Mouse (Mus musculus): ENCODE data around the gene Nop9.

DNA sequence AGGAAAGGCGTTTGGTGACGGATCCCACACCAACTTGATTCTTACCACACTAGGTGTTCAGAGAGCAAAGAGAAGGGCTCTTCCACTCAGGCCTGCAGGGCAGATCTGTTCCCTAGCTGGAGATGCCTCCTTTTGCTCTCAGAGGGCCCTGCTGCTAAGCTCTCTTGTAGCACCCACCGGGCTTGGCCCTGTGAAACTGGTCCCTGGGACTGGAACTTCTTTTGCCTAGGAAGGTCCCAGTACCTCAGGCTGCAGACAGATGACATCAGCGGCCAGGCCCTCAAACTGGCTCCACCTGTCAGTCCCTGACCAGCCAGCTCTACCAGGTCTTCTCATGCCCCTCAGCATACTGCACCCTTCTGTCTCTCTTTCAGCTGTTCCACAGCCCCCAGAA is 31.8 kb upstream of the Nop9 start, which contains the start of gene Tgm1:
- TF ChIP-seq CTCF (conservative IDR thresholded peaks at IDR 0.05 in 1 of 2, IDR thresholded peaks at IDR 0.05 in 1 of 2; ENCODE audit: low read depth in 2 of 2, low read length in 2 of 2): no peak
- TF ChIP-seq MEF2A (IDR thresholded peaks at IDR 0.05; ENCODE audit: borderline replicate concordance, low read depth, low read length): no peak
- TF ChIP-seq ETS1 (conservative IDR thresholded peaks at IDR 0.05; ENCODE audit: low read depth, low read length): no peak
- TF ChIP-seq E2F4 (IDR thresholded peaks at IDR 0.05; ENCODE audit: insufficient replicate concordance, low read depth, low read length): no peak
- no peak for TF ChIP-seq MAX (IDR thresholded peaks at IDR 0.05; ENCODE audit: low read length)
- TF ChIP-seq POLR2A (IDR thresholded peaks at IDR 0.05; ENCODE audit: low read depth, low read length): no peak
- no peak for TF ChIP-seq ZNF384 (IDR thresholded peaks at IDR 0.05; ENCODE audit: low read depth, low read length)
- no peak for TF ChIP-seq USF1 (IDR thresholded peaks at IDR 0.05; ENCODE audit: low read depth, low read length)
- TF ChIP-seq TCF12 (IDR thresholded peaks at IDR 0.05; ENCODE audit: low read depth, low read length): no peak
- no peak for TF ChIP-seq NELFE (IDR thresholded peaks at IDR 0.05; ENCODE audit: low read depth, low read length)
- TF ChIP-seq IRF4 (IDR thresholded peaks at IDR 0.05; ENCODE audit: low read depth, low read length): no peak
- no peak for TF ChIP-seq EP300 (IDR thresholded peaks at IDR 0.05; ENCODE audit: low read length)
- no peak for TF ChIP-seq MYC (IDR thresholded peaks at IDR 0.05; ENCODE audit: low read depth, low read length)
- TF ChIP-seq HCFC1 (IDR thresholded peaks at IDR 0.05; ENCODE audit: low read depth, low read length): no peak
